Mouse (Mus musculus) frontal cortex, postnatal 36 days (tissue): ENCODE results near the gene Aldh1l1.

Experiments used
- DNase-seq, 2 experiments: peaks; one replicate each; pipeline ENCODE4 v3.0.0; 2022; ENCODE audit warnings: low spot score in 2 of 2

Aldh1l1 gene

DNA sequence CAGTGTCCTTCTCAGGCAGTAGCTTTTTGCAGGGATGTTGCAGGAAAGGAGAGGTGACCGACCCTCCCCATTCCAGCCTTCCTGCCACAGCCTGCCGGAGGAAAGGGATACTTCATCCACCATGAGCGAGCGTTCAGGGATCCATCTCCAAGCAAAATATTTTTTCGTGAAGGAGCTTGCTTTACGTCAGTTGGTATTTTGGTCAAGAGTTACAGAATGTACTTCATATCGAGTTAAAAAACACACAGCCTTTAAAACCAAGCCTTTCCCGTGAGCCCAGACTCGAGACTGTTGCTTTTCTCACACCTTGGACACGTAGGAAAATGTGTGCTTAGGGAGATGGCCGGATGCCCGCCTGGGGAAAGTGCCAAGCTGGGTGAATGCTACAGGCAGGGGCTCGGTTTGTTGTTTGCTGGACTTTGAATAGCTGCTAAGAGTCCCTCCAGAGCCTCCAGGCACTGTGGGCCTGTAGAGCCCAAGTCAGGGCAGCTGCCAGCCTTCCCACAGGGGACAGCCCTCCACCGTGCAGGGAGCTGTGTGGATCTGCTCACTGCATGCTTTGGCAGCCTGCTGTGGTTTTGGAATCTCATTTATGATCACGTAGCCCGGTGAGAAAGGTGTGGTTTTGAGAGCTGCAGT is 20.6 kb downstream of the Aldh1l1 start:
- DNase-seq: peak; percentile 85 to 88

DNA sequence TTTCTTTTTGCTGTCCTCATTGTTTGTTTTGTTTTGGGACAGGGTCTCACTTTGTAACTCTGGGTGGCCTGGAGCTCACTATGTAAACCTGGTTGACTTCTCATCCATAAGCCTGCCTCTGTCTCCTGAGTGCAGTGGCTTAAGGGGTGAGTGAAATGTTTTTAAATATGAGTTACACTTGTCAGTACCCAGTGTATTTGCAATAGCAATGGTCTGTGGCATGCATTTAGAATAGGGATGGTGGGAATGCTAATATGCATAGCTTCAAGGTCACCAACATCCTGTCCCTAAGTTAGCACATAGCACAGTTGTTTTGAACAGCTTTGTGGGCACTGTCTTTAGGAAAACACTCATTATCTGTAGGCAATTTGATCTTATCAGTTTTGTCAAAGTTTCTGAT is 21.2 kb downstream of the Aldh1l1 start:
- no peak for DNase-seq

DNA sequence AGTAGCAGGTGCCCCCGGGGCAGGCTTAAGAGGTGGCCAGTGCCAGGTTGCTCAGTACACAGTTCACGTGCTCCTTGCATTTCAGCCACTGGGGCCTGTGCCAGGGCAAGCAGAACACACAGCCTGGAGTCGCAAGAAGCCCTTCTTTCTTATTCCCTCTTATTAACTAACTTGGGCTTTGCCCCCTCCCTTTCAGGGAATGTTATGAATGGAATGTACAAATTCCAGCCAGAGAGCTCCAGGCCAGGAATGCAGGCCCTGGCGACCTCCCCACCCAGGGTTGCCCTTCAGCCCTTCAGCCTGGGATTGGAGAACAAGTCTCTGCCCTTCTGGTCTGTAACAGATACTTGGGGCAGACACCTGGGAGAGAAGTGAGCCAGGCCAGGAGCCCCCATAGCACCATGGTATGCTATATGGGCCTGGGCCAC is 22.0 kb downstream of the Aldh1l1 start:
- peak in 1 of 2 experiments; percentile 39 for DNase-seq

DNA sequence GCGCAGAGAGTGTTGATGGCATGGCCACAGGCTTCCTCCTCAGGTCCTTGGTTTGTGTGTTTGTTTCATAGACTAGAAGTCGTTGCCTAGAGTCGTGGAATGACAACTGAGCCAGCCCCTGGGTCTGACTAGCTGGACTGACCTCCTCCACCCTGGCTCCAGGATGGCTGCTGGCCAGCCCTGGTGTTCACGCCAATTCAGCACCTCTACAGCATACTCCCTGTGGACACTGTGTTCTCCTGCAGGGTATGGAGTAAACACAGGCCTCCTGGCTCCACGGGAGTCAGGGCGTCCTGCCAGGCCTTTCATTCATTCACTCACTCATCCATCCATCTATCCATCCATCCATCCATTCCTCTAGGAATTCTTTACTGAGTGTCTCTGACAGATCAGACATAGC is 22.9 kb downstream of the Aldh1l1 start:
- DNase-seq: no peak

DNA sequence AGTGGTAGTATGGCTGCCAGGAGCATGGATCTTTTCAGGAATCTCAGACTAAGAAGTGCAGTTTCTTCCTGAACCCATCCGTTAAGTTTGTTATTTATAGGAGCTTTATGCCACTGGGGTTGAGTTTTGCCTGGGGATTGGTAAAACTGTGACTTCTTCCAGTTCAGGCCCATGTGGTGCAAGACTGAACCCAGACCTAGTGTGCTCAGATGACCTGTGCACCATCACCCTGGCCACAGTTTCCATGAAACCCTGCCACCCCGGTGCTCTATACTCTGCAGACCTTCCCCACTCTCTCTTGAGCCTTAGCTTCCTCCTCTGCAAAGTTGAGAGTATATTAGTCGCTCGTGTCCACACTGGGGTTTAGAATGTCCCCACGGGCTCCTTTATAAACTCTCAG is 26.2 kb downstream of the Aldh1l1 start:
- DNase-seq: no peak

DNA sequence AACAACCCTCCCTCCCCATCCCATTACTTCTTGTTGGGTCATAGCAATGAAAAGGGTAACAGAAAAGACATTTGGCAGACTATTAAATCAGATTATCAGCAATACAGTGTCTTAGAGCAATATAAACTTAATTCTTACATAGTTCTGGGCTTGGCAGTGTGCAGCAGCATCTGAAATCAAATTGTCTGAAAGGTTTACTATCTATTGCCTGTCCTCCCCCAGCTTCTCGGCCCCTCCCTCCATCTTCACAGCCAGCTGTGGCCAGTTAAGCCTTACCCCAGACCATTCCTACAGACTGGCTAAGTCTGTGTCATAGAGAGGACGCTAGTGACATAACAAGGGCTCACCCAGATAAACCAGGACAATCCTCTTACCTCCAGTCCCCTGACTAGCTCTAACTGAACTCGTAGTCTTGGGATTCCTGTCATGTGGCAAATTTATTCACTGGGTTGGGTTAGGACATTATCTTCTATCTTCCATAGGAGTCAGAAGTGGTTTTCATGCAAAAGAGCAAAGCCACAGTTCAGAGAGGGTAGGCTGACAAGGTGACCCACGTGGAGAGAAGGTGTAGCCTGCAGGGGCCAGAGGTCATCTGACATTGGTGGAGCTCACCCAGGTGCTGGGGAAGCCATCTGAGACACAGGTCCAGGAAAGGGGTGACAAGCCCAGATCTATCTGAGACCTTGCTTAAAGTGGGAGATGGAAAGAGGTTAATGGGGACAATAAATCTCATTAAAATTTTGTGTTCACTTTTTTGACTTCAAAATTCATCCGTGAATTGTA is 27.0 kb downstream of the Aldh1l1 start:
- DNase-seq: no peak

DNA sequence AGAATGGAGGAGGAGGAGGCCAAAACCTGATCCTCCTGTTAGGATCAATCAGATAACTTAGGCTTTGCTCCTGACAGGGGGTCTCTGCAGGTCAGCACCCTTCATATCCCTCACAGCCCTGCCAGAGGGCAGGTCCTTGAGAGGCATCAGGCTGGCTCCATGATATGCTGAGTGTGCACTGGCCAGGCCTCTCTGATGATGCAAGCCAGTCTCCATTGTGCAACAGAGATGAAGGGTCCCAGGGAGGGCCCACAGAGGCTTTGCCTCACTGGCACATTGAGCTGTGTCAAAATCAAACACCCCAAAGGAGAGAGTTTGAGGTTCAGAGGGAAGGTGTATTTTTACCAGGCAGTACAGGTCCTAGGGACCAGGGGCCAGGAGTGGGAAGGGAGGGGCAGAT is 28.1 kb downstream of the Aldh1l1 start:
- no peak for DNase-seq

DNA sequence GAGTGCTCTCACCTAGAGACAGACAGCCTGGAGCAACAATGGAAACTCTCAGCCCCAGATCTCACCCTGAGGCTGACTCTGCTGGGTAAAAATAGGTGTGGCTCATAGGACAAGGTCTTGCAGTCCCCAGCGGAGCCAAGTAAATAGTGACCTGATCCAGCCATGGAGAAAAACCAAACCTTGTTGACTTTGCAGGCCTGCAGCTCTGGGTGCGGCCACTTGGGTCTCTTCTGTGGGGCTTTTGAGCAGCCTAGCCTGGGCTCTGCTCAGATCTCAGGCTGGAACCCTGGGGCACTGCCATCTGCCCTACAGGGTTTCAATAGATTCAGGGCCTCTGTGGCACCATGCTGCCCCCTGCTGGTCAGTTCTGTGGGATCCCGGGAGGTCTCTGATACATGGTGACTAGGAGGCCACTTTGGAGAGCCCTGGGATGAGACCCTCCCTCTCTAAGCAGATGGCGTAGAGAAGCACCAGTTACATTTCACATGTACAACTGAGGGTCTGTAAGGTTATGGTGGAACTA is 28.7 kb downstream of the Aldh1l1 start:
- peak; percentile 87 for DNase-seq

DNA sequence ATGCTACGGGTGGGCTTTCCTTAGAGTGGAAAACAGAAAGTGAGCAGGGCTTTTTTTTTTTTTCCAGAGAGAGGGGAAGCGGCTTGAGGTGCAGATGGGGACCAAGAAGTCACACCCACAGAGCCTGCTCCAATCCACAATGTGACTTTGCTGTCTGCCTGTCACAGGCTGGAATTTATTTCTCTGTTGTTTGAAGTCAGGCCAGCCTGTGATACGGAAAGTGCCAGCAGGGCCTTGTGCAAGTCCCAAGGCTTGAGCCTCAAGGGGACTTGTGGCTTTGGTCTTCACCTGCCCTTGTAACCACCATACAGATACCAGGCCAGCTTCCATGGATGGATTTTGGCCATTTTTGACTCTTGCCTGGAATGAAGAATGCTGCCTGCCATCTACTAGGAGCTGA is 32.7 kb downstream of the Aldh1l1 start:
- no peak for DNase-seq

DNA sequence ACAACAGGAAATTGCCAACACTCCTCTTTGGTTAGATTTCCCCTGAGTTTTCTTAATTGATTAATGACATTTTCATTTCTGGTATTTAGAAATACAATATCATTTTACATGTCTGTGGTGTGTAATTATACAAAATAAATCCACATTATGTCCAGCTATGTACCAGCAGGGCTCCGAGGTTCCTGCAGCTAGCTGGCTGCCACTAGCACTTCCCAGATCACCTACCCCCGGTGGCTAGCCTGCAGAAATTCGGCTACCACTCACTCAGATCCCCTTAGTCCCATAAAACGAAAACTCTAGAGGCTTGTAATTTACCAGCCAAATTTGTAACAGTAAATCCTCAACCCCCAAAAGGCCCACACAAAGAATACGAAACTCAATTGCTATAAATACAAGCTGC is 33.1 kb downstream of the Aldh1l1 start:
- no peak for DNase-seq

DNA sequence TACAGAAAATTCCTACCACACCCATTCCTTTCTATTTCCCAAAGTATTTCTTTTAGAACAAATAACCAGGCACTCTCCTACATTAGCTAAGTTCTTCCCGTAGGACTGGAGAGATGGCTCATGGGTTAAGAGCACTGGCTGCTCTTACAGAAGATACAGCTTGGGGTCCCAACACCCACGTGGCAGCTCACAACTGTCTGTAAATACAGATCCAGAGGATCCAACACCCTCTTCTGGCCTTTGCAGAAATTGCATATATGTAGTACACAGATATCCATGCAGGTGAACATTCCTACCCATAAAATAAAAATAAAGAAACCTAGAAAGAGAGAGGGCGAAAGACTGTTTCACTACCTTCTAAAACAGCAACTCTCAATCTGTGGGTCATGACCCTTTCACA is 40.2 kb downstream of the Aldh1l1 start:
- no peak for DNase-seq

DNA sequence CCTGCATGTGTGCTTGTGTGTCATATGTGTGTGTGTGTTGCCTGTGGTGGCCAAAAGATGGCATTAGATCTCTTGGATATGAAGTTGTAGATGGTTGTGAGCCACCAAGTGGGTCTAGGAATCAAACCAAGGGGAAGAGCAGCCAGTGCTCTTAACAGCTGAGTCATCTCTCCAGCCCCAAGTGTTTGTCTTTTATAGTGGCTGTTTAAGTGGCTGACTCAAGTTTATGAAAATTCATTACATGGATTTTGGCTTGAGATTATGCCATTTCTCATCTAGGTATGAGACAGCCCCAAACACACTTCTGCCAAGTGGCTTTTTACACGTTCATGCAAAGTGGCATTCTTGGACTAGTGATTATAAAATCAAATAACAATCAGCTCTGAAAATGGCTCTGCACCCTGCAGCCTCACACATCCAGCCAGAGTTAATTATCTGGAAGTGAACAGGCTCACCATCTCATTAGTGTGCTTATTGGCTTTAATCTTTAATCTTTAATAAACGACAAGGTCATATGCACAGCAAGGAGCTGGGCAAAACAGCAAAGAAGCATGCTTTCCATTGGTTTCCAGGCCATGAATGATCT is 43.3 kb downstream of the Aldh1l1 start:
- DNase-seq: no peak

DNA sequence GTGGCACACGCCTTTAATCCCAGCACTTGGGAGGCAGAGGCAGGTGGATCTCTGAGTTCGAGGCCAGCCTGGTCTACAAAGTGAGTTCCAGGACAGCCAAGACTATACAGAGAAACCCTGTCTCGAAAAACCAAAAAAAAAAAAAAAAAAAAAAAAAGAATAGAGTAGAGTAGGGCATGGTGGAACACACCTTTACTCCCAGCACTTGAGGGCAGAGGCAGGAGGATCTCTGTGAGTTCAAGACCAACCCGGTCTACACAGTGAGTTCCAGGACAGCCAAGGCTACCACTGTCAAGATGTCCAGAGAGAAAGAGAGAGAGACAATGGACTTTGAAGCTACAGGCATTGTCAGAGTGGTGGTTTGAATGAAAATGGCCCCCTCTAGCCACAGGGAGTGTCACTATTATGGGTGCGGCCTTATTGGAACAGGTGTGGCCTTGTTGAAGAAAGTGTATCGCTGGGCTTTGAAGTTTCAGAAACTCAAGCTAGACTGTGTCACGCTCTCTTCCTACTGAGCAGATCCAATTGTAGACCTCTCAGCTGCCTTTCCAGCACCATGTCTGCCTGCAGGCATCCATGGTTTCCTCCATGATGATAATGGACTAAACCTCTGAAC is 46.5 kb downstream of the Aldh1l1 start:
- no peak for DNase-seq

DNA sequence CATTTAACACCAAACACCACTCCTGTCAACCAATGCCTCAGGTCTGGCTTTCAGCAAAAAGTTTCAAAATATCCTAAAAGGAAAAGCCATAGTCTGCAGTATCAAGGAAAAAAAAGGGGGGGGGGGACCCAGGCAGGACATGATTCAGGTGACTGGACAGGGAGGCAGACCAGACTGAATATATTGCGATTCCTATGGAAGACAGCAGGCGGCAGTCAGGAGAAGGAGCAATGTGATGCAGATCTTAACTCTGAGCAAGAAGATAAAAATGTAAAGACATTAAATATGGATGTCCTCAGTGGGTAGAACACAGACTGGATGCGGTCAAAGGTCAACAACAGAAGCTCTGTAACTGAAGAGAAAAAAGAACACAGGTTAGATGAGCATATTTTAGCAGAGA is 47.3 kb downstream of the Aldh1l1 start:
- DNase-seq: no peak

DNA sequence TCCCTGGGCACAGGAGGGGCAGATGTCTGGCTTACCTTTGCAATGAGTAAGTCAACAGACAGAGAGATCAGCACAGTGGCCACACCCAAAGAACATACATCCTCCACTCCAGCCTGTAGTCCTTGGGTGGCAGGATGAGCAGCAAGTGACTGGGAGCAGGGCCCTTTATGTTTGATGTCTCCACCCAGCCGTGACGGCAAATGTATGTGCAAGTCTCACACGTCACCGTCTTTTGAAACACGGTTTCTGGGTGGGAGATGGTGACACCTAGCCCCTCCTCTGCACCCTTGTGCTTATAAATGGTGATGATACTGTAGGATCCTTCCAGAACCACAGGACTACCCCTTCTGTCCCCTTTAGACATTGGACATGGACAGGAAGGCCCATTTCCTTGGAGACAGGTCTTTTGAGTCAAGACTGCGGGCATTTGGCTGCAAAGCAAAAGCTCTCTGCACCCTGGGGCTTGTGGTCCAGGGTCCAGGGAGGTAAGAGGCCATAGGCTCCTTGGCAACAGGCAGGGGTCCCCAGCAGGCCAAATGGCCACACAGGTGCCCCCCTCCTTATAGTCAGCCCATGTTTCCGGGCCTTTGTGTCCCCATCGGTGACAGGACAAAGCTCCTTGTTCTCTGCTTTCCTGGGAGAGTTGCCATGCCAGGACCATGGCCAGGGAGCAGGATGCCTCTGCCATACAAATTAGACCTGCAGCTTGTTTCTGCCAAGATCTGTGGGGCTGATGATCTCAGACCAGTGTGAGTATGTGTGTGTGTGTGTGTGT is 48.7 kb downstream of the Aldh1l1 start:
- DNase-seq: peak; percentile 62 to 79

DNA sequence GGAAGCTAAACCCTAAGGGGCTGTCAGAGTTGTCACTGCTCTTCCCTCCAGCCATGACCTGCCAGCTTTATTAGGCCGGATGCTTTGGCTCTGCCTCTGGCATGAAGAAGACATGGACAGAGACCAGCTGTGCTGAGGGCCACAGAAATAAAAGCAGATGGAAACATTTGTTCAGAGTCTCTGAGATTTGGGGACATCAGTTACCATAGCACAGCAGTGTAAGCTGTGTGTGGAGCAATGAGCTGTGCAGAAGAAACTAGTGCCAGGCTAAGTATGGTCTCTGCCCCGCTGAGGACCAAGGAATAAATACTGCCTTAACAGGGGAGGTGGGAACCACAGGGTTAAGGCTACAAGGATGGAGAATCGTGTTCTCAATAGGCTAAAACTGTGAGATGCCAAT is 50.6 kb downstream of the Aldh1l1 start:
- DNase-seq: no peak

DNA sequence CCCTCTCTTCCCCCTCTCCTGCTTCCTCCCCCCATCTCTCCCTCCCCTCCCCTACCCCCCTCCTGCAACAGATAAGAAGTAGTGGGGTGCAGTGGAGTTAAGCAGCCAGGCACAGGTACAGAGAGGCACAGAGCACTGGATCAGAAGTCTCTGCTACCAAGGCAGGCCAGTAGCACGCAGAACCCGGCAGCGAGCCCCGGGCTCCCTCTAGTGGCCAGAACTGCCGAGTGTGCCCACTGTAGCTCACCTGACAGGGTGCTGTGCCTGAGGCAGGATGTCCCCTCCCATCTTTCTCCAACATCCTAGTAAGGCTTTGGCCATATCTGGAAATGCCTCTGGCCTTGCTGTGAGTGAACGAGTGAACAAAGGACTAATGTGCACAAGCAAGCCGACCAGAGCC is 51.7 kb downstream of the Aldh1l1 start:
- peak; percentile 85 to 91 for DNase-seq

DNA sequence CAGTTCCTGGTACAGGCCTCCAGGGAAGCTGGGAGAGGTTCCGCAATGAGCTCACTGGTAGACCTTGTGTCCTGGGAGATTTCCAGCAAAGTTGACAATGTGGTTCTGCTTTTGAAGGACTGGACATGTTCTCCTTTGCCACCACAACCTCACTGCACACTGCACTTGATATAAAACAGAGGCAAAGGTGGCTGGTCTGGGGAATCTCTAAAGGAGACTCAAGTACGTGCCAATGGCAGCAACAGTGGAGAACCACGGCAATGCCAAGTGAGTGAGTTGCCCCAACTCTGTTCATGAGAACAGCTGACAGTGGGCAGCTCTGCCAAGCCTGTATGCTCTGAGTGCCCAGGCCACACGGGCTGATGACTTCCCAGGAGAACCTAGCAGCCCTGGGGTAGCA is 53.0 kb downstream of the Aldh1l1 start:
- no peak for DNase-seq

DNA sequence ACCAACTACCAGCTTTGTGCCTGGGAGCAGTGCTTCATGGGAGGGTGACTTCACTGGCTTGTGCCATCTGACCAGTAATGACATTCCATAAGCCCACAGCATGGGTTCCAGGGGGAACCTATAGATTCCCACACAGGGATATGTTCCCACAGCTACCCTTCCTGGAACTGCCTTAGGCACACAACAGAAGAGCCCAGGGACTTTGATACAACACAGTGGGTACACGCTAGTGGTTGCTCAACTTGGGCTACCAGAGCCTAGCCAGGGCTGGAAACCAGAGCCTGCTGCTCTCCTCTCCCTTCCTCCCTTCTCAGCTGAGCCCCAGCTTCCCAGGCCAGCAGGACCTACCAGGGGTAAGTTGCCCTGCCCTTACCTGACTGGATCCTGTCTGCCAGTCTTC is 54.3 kb downstream of the Aldh1l1 start:
- DNase-seq: no peak

DNA sequence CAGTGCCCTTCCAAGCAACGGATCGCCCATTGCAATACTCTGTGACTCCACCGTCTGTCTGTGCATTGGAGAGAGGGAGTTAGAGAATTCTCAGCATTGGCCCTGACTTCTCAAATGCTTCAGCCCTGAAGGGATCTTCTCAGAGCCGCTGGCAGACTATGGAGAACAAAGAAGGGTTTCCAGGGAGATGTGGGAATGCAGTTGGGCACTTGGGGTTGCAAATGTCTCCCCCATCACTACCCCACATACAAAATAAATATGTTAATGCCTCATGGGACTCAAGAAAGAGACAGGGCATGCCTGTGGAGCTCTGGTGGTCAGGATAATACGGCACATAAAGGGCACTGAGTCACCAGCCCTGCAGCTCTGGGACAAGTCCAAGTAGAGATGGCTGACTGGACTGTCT is 55.1 kb downstream of the Aldh1l1 start:
- DNase-seq: no peak

DNA sequence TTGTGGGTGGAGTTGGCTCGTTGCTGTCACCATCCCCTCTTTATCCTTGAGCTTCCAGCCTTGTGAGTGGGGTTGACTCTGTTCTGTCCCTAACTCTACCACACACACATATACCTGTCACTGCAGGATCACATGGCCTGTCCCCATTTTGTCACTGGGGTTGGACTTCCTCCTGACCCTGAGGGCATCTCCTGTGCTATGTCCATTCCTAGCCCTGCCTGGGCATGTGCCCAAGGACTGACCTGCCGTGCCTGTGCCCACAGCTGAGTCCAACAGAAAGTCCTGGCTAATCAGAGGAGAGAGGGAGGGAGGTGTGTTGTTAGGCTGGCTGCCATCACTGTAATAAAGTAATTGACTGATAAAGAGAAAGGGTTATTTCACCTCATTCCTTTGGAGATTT is 58.2 kb downstream of the Aldh1l1 start:
- DNase-seq: no peak

DNA sequence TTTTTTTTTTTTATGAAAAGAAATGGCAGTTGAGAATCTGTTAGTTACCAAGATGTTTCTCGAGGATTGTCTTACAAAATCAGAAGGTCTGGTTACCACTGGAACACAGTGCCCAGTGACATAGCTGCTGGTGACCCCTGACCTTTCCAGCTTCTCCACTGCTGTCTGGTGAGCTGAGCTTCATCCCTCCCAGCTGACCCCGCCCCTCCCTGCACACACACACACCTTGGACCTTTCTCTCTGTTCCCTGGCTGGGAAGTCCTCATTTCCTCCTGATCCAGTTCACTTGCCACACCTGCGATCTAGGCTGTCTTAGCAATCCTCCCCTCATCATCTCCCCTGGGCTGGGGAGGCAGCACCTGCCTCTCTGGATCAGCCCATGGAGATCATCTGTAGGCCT is 60.0 kb downstream of the Aldh1l1 start:
- no peak for DNase-seq
